Mouse (Mus musculus): ENCODE results near the gene Utp20. TPM values are rescaled to one million over a fixed set of nuclear protein-coding genes. Genes with fewer than 3 reads are reported as not detected.
A peak's percentile ranks its signal among the peaks of the same experiment; 100 is the strongest.

The Utp20 gene
- polyA plus RNA-seq, 1 experiment, result 24.2 TPM

DNA sequence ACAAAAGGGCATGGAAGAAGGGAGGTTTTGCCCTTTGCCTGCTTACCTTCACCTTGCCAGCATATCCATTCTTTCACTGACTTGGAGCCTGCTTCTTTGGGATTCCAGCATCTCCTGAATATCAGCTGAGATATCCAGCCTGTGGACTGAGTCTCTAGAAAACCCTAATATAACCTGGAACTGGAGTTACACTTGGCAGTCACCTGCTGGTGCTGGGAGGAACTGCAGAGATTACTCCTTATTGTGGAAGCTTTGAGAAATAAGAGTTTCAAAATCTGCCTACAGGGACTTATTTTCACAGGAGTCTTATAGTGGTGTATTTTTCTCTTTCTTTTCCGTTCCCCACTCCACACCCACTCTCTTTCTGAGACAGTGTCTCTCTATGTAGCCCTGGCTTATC lies 99.5 kb downstream of the Utp20 start:
- H3K79me3 ChIP-seq (ENCODE audit: low read depth), result peaks cover 7% of the 10 kb centered on the region
- H3K36me3 ChIP-seq (ENCODE audit: control insufficient read depth, insufficient read depth), result no peaks in the 10 kb centered on the region
- TF ChIP-seq FOSL1 (IDR thresholded peaks at IDR 0.05; ENCODE audit: insufficient read depth, low read length, poor library complexity, severe bottlenecking), result no peak
- no peak for TF ChIP-seq MYOG (IDR thresholded peaks at IDR 0.05; ENCODE audit: control insufficient read depth, extremely low read depth, insufficient read length)
- no peak for TF ChIP-seq CTCF (IDR thresholded peaks at IDR 0.05; ENCODE audit: control insufficient read depth, insufficient read depth, insufficient read length)
- TF ChIP-seq USF1 (IDR thresholded peaks at IDR 0.05; ENCODE audit: low read depth), result no peak
- TF ChIP-seq CEBPB (IDR thresholded peaks at IDR 0.05; ENCODE audit: low read depth), result no peak
- no peak for TF ChIP-seq MAX (IDR thresholded peaks at IDR 0.05)
- no peak for TF ChIP-seq MYOD1 (IDR thresholded peaks at IDR 0.05; ENCODE audit: control insufficient read depth, insufficient read length, low read depth)
- H3K79me2 ChIP-seq (ENCODE audit: control insufficient read depth, insufficient read depth), result peaks cover 10% of the 10 kb centered on the region
- no peak overlapping the region for H3ac ChIP-seq (ENCODE audit: control insufficient read depth, insufficient read length, low read depth)
- H3K27me3 ChIP-seq (ENCODE audit: control insufficient read depth, insufficient read depth, insufficient read length), result no peaks in the 10 kb centered on the region
- H3K4me3 ChIP-seq (ENCODE audit: insufficient read depth, poor library complexity, severe bottlenecking), result no peak overlapping the region

DNA sequence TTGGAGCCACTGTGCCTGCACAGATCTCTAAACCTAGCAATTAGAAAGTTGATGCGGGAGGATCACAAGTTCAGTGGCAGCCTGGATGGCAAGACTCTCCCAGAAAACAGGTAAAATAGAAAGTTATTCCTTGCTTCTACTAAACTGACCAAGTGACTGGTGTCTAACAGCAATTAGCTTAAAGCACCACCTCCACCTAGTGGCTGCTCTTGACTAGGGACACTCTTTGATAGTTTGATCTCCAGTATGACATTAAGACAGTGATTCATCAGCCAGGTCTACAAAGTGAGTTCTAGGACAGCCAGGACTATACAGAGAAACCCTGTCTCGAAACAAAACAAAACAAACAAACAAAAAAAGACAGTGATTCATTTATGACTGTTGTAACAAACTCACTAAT lies 101.3 kb downstream of the Utp20 start:
- no peaks in the 10 kb centered on the region for H3K27me3 ChIP-seq (ENCODE audit: control insufficient read depth, insufficient read depth, insufficient read length)
- no peak overlapping the region for H3ac ChIP-seq (ENCODE audit: control insufficient read depth, insufficient read length, low read depth)
- H3K79me3 ChIP-seq (ENCODE audit: low read depth), result no peaks in the 10 kb centered on the region
- H3K36me3 ChIP-seq (ENCODE audit: control insufficient read depth, insufficient read depth), result no peaks in the 10 kb centered on the region
- no peak for TF ChIP-seq CTCF (IDR thresholded peaks at IDR 0.05; ENCODE audit: control insufficient read depth, insufficient read depth, insufficient read length)
- no peak for TF ChIP-seq USF1 (IDR thresholded peaks at IDR 0.05; ENCODE audit: low read depth)
- no peak for TF ChIP-seq CEBPB (IDR thresholded peaks at IDR 0.05; ENCODE audit: low read depth)
- no peak for TF ChIP-seq MAX (IDR thresholded peaks at IDR 0.05)
- no peak for TF ChIP-seq MYOD1 (IDR thresholded peaks at IDR 0.05; ENCODE audit: control insufficient read depth, insufficient read length, low read depth)
- TF ChIP-seq MYOG (IDR thresholded peaks at IDR 0.05; ENCODE audit: control insufficient read depth, extremely low read depth, insufficient read length), result no peak
- TF ChIP-seq FOSL1 (IDR thresholded peaks at IDR 0.05; ENCODE audit: insufficient read depth, low read length, poor library complexity, severe bottlenecking), result no peak
- no peak overlapping the region for H3K4me3 ChIP-seq (ENCODE audit: insufficient read depth, poor library complexity, severe bottlenecking)
- no peaks in the 10 kb centered on the region for H3K79me2 ChIP-seq (ENCODE audit: control insufficient read depth, insufficient read depth)

- H3K4me3 ChIP-seq (ENCODE audit: insufficient read depth, poor library complexity, severe bottlenecking), result no peak overlapping the region
- no peaks in the 10 kb centered on the region for H3K27me3 ChIP-seq (ENCODE audit: control insufficient read depth, insufficient read depth, insufficient read length)
- no peaks in the 10 kb centered on the region for H3K79me2 ChIP-seq (ENCODE audit: control insufficient read depth, insufficient read depth)
- no peaks in the 10 kb centered on the region for H3K36me3 ChIP-seq (ENCODE audit: control insufficient read depth, insufficient read depth)
- no peak for TF ChIP-seq CEBPB (IDR thresholded peaks at IDR 0.05; ENCODE audit: low read depth)
- no peak for TF ChIP-seq CTCF (IDR thresholded peaks at IDR 0.05; ENCODE audit: control insufficient read depth, insufficient read depth, insufficient read length)
- TF ChIP-seq MYOD1 (IDR thresholded peaks at IDR 0.05; ENCODE audit: control insufficient read depth, insufficient read length, low read depth), result no peak
- TF ChIP-seq FOSL1 (IDR thresholded peaks at IDR 0.05; ENCODE audit: insufficient read depth, low read length, poor library complexity, severe bottlenecking), result no peak
- no peak for TF ChIP-seq MAX (IDR thresholded peaks at IDR 0.05)
- TF ChIP-seq USF1 (IDR thresholded peaks at IDR 0.05; ENCODE audit: low read depth), result no peak
- no peak for TF ChIP-seq MYOG (IDR thresholded peaks at IDR 0.05; ENCODE audit: control insufficient read depth, extremely low read depth, insufficient read length)
- no peak overlapping the region for H3ac ChIP-seq (ENCODE audit: control insufficient read depth, insufficient read length, low read depth)
- H3K79me3 ChIP-seq (ENCODE audit: low read depth), result no peaks in the 10 kb centered on the region
Observed at GRCm38 (mm10) chr10:88719618-88720017, 107.0 kb downstream of the Utp20 start.

GRCm38 (mm10) chr10:88717756-88718025 lies 108.9 kb downstream of the Utp20 start:
- Histone ChIP-seq H3K4me3 (ENCODE audit: insufficient read depth, poor library complexity, severe bottlenecking) (no peak overlapping the region), H3K79me3 (ENCODE audit: low read depth) (no peaks in the 10 kb centered on the region), H3K79me2 (ENCODE audit: control insufficient read depth, insufficient read depth) (no peaks in the 10 kb centered on the region), H3ac (ENCODE audit: control insufficient read depth, insufficient read length, low read depth) (no peak overlapping the region), H3K36me3 (ENCODE audit: control insufficient read depth, insufficient read depth) (no peaks in the 10 kb centered on the region), H3K27me3 (ENCODE audit: control insufficient read depth, insufficient read depth, insufficient read length) (no peaks in the 10 kb centered on the region)
- TF ChIP-seq FOSL1 (IDR thresholded peaks at IDR 0.05; ENCODE audit: insufficient read depth, low read length, poor library complexity, severe bottlenecking) (no peak), MYOG (IDR thresholded peaks at IDR 0.05; ENCODE audit: control insufficient read depth, extremely low read depth, insufficient read length) (no peak)

GRCm38 (mm10) chr10:88716986-88717755 lies 109.4 kb downstream of the Utp20 start:
- Histone ChIP-seq H3K36me3 (ENCODE audit: control insufficient read depth, insufficient read depth) (no peaks in the 10 kb centered on the region), H3K27me3 (ENCODE audit: control insufficient read depth, insufficient read depth, insufficient read length) (no peaks in the 10 kb centered on the region), H3K79me2 (ENCODE audit: control insufficient read depth, insufficient read depth) (no peaks in the 10 kb centered on the region), H3ac (ENCODE audit: control insufficient read depth, insufficient read length, low read depth) (no peak overlapping the region), H3K79me3 (ENCODE audit: low read depth) (no peaks in the 10 kb centered on the region), H3K4me3 (ENCODE audit: insufficient read depth, poor library complexity, severe bottlenecking) (no peak overlapping the region)
- TF ChIP-seq MYOD1 (IDR thresholded peaks at IDR 0.05; ENCODE audit: control insufficient read depth, insufficient read length, low read depth) (no peak), FOSL1 (IDR thresholded peaks at IDR 0.05; ENCODE audit: insufficient read depth, low read length, poor library complexity, severe bottlenecking) (no peak), MYOG (IDR thresholded peaks at IDR 0.05; ENCODE audit: control insufficient read depth, extremely low read depth, insufficient read length) (no peak), CTCF (IDR thresholded peaks at IDR 0.05; ENCODE audit: control insufficient read depth, insufficient read depth, insufficient read length) (no peak), CEBPB (IDR thresholded peaks at IDR 0.05; ENCODE audit: low read depth) (no peak), MAX (IDR thresholded peaks at IDR 0.05) (no peak), USF1 (IDR thresholded peaks at IDR 0.05; ENCODE audit: low read depth) (no peak)

DNA sequence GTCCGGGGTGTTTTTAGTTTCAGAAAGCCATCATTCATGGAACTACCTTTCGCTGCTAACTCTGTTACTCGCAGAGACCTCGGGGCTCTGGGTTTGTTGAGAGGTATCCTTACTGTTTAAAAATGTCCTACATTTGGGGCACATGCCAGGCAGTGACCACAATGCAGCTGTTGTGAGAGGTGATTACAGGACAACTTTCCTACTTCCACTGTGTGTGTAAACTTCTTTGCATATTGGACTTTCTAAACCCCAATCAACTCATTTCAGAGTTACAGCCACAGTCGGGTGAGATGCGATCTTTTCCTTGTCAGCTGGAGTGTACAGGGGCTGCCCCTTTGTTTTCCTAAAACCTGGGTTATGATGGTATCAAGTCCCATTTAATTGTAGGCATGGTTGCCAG lies 111.0 kb downstream of the Utp20 start:
- Histone ChIP-seq H3K4me3 (ENCODE audit: insufficient read depth, poor library complexity, severe bottlenecking) (no peak overlapping the region), H3K27me3 (ENCODE audit: control insufficient read depth, insufficient read depth, insufficient read length) (no peaks in the 10 kb centered on the region), H3K79me3 (ENCODE audit: low read depth) (no peaks in the 10 kb centered on the region), H3K36me3 (ENCODE audit: control insufficient read depth, insufficient read depth) (no peaks in the 10 kb centered on the region), H3K79me2 (ENCODE audit: control insufficient read depth, insufficient read depth) (no peaks in the 10 kb centered on the region), H3ac (ENCODE audit: control insufficient read depth, insufficient read length, low read depth) (no peak overlapping the region)
- TF ChIP-seq USF1 (IDR thresholded peaks at IDR 0.05; ENCODE audit: low read depth) (no peak), CEBPB (IDR thresholded peaks at IDR 0.05; ENCODE audit: low read depth) (no peak), FOSL1 (IDR thresholded peaks at IDR 0.05; ENCODE audit: insufficient read depth, low read length, poor library complexity, severe bottlenecking) (no peak), MAX (IDR thresholded peaks at IDR 0.05) (no peak), CTCF (IDR thresholded peaks at IDR 0.05; ENCODE audit: control insufficient read depth, insufficient read depth, insufficient read length) (no peak), MYOD1 (IDR thresholded peaks at IDR 0.05; ENCODE audit: control insufficient read depth, insufficient read length, low read depth) (peak; percentile 52), MYOG (IDR thresholded peaks at IDR 0.05; ENCODE audit: control insufficient read depth, extremely low read depth, insufficient read length) (no peak)
